Mouse (Mus musculus) embryonic fibroblast, embryonic 13.5 days (primary cell): ENCODE measurements around the gene Wwox.

Experiments
- CTCF ChIP-seq: IDR thresholded peaks from 2 replicates; pipeline ENCODE4 v1.5.1; 2011; ENCODE audit warnings: mild to moderate bottlenecking, control low read depth, low read length, moderate library complexity, borderline replicate concordance; ENCODE audit not compliant: insufficient read depth
- POLR2A ChIP-seq: IDR thresholded peaks from 2 replicates; pipeline ENCODE4 v1.6.1; 2011; ENCODE audit warnings: low read depth, mild to moderate bottlenecking, control low read depth, low read length, moderate library complexity

DNA sequence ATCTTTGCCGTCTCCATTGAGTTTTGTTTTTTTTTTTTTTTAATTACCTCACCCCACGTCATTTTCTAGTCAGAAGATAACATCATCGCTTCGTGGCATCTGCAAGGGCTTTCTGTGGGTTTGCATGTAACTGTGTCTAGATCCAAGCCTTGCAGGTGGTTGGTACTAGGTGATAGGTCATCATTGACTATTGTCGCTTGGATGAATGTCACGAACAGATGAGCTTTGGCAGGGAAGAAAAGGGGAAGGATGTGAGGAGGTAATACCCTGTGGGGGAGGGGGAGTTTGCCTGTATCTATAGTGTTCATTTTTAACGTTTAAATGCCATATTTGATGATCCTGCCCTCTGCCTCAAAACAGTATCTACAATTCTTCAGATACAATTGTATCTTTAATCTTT lies 223.6 kb downstream of the Wwox start:
- TF ChIP-seq CTCF: no peak
- TF ChIP-seq POLR2A: no peak
